Mouse (Mus musculus) midbrain, embryonic 15.5 days (tissue): ENCODE measurements around the gene Ppa1. TPM values are rescaled to one million over a fixed set of nuclear protein-coding genes. Genes with fewer than 3 reads are reported as not detected.

Experiments used
- ATAC-seq: fragments of 200-750 bp; cut with Nextera tagmentation; replicated peaks from 2 replicates; pipeline ENCODE4 v1.8.0; 2017; ENCODE audit warnings: moderate TSS enrichment
- H3K27ac ChIP-seq: fragments of 300-500 bp; sonication (generic); 2 replicates; pipeline ENCODE4 v1.5.1; 2015; ENCODE audit warnings: mild to moderate bottlenecking, inconsistent platforms
- H3K27me3 ChIP-seq: fragments of 300-500 bp; sonication (generic); replicated peaks from 2 replicates; pipeline ENCODE4 v1.6.1; 2015; ENCODE audit warnings: inconsistent platforms
- H3K36me3 ChIP-seq: fragments of 300-500 bp; sonication (generic); replicated peaks from 2 replicates; pipeline ENCODE4 v1.6.1; 2015; ENCODE audit warnings: inconsistent platforms
- H3K4me1 ChIP-seq: fragments of 300-500 bp; sonication (generic); 2 replicates; pipeline ENCODE4 v1.6.1; 2015; ENCODE audit warnings: inconsistent platforms
- H3K4me2 ChIP-seq: fragments of 300-500 bp; sonication (generic); 2 replicates; pipeline ENCODE4 v1.6.1; 2015; ENCODE audit warnings: inconsistent platforms, mild to moderate bottlenecking, moderate library complexity
- H3K4me3 ChIP-seq: fragments of 300-500 bp; sonication (generic); 2 replicates; pipeline ENCODE4 v1.5.1; 2015; ENCODE audit warnings: mild to moderate bottlenecking, inconsistent platforms
- H3K9ac ChIP-seq: fragments of 300-500 bp; sonication (generic); 2 replicates; pipeline ENCODE4 v1.6.1; 2015; ENCODE audit warnings: mild to moderate bottlenecking, inconsistent platforms
- H3K9me3 ChIP-seq: fragments of 300-500 bp; sonication (generic); 2 replicates; pipeline ENCODE4 v1.6.1; 2016; ENCODE audit warnings: inconsistent platforms
- WGBS: fragments of 180-500 bp; shearing (Covaris S2); methylation state at CpG from one replicate; pipeline ENCODE4 v1.1.7; 2015; ENCODE audit warnings: mixed read lengths; 5-methylcytosine and 5-hydroxymethylcytosine counted together
- polyA plus RNA-seq: library from polyadenylated mRNA; unstranded; fragments of >200 nt; fragmentation: Nextera tagmentation; extraction: Ambion mirVana; gene quantifications from 2 replicates; pipeline ENCODE4 v1.2.1, GENCODE M21; 2015

Ppa1 gene
- polyA plus RNA-seq, 1 experiment from 2014 or later, result 209 TPM

DNA sequence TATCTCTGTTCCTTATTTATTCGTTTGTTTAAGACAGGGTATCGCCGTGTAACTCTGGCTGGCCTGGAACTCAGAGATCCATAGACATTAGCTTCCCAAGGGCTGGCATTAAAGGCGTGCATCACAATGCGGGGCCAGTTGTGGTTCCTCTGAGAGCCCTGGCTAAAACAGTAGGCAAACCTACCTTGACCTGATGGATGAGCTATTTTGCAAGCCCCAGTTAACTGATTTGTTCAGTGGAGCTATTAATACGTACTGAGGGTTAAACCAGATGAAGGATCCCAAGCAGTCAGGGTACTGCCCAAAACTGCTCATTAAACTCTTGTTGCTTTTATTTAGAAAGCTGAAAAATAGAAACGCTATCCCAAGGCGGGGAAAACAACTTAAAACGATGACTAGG is 31.2 kb downstream of the Ppa1 start:
- no peaks in the 10 kb centered on the region for H3K27me3 ChIP-seq
- H3K4me2 ChIP-seq, result peak overlapping the region; percentile 75
- peaks cover 5% of the 10 kb centered on the region; the same call in 1 of the 2 replicates for H3K36me3 ChIP-seq
- peak overlapping the region; percentile 97 for H3K4me3 ChIP-seq
- peaks cover 24% of the 10 kb centered on the region for H3K4me1 ChIP-seq
- H3K9me3 ChIP-seq, result no peaks in the 10 kb centered on the region
- ATAC-seq, result peak; percentile 18
- peak overlapping the region; percentile 94 for H3K9ac ChIP-seq
- WGBS, result 37% methylated on average over 9 of the region's 9 CpGs
- H3K27ac ChIP-seq, result peak overlapping the region; percentile 82

DNA sequence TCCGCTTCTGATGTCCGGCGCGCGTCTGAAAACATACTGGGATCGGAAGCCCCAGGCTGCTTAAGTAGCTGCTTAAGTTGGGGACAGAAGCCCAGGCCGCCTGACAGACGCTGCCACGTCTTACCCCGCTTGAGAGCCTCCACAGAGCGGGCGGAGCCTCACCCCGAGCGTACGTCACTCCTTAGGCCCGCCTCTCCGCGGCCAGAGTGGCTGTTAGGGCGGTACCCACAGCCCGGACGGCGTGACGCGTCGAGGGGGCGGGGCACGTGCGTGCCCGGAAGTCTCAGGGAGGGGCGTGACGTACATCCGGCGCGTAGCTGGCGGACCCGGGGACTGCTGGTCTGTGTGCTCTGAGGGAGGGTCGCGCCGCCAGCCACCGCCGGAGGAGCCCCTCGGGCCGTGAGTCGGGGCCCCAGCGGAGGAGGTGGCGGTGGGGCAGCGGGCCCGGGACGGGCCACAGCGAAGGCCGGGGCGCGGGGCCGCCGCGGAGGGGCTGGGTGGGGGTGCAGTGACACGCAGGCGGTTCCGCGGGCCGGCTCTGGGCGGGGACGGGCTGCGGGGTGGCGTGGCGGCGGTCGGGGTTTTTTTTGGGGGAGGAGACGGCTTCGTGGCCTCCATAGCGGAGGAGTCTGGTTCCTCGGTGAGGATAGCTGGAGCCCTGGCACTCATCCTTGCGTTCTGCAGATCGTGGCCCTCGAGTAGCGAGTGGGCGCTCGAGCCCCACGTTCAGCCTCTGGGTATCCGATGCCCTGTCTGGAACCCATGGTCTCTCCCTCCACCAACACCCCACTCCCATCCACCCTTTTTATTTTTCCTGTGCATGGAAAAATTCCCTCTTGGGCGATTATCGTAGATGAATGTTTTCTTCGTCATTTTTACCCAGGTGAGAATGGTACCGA is 31.9 kb downstream of the Ppa1 start, which contains the start of gene Sar1a:
TSS of gene Sar1a (plus strand) at position 285 of the 899 bp plus-strand sequence.
- H3K27me3 ChIP-seq, result no peaks in the 10 kb centered on the region
- no peaks in the 10 kb centered on the region for H3K9me3 ChIP-seq
- H3K4me3 ChIP-seq, result peak within 1 kb of the TSS; percentile 97
- peaks cover 24% of the 10 kb centered on the region for H3K4me1 ChIP-seq
- peaks cover 6% of the 10 kb centered on the region; the same call in 1 of the 2 replicates for H3K36me3 ChIP-seq
- H3K9ac ChIP-seq, result peak within 1 kb of the TSS; percentile 94
- ATAC-seq, result peak; percentile 100
- H3K27ac ChIP-seq, result peak within 1 kb of the TSS; percentile 82
- H3K4me2 ChIP-seq, result peak within 1 kb of the TSS; percentile 75
- under 1% methylated on average over 75 of the region's 84 CpGs for WGBS

GRCm38 (mm10) chr10:61689405-61689804 is 41.1 kb downstream of the Ppa1 start:
- Histone ChIP-seq H3K27ac (no peak overlapping the region), H3K4me1 (no peaks in the 10 kb centered on the region), H3K4me2 (no peak overlapping the region), H3K4me3 (no peak overlapping the region), H3K36me3 (peaks cover 65% of the 10 kb centered on the region), H3K9ac (no peak overlapping the region), H3K9me3 (no peaks in the 10 kb centered on the region), H3K27me3 (no peaks in the 10 kb centered on the region)
- WGBS, result 93% methylated on average over 8 of the region's 8 CpGs
- ATAC-seq, result no peak

- Histone ChIP-seq H3K9ac (no peak overlapping the region), H3K9me3 (no peaks in the 10 kb centered on the region), H3K27me3 (no peaks in the 10 kb centered on the region), H3K27ac (no peak overlapping the region), H3K4me2 (no peak overlapping the region), H3K36me3 (peaks cover 37% of the 10 kb centered on the region), H3K4me3 (no peak overlapping the region), H3K4me1 (peaks cover 29% of the 10 kb centered on the region)
- ATAC-seq, result no peak
- WGBS, result 83% methylated on average over 4 of the region's 4 CpGs
Measured at GRCm38 (mm10) chr10:61693563-61693962, 45.2 kb downstream of the Ppa1 start.

DNA sequence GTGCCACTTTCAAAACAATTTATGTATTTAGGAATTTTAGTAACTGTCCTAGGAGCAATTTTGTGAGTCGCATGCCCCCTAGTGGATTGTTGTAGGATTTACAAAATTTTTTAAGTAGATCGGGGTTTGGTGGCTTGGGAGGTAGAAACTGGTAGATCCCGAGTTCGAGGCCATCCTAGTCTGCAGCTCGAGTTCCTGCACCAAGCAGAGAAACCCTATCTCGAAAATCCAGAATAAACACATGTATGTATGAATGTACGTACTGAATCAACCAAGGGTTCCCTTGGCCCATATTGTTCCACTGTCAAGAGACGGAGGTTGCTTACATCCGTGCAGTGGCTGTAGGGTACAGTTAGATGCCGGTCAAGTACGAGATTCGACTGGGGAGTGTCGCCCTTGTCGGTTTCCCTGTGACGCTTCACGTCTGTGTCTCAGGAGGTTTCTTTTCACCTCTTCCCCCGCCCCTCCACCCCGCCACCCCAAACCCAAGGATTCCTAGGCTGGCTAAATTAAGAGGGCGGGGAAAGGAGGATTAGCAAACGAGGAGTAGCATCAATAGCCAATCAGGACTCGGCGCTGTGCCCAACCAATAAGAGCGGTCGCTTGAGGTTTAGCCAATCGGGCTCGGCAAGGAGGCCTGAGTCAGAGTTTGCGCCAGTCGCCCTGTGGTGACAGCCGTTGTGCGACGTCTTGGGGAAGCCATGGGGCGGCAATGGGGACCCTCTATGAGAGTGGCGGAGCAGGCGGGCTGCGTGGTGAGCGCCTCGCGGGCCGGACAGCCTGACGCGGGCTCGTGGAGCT is 46.7 kb downstream of the Ppa1 start, which contains the start of gene Tysnd1:
TSS of gene Tysnd1 (plus strand) at position 645 of the 801 bp plus-strand sequence.
- H3K27ac ChIP-seq, result peak within 1 kb of the TSS; percentile 80
- peak within 1 kb of the TSS; percentile 83 for H3K9ac ChIP-seq
- no peaks in the 10 kb centered on the region for H3K9me3 ChIP-seq
- no peaks in the 10 kb centered on the region for H3K27me3 ChIP-seq
- H3K36me3 ChIP-seq, result peaks cover 28% of the 10 kb centered on the region
- WGBS, result under 1% methylated on average over 42 of the region's 42 CpGs
- ATAC-seq, result peak; percentile 98
- peak within 1 kb of the TSS; percentile 80 for H3K4me3 ChIP-seq
- H3K4me1 ChIP-seq, result peaks cover 29% of the 10 kb centered on the region
- peak within 1 kb of the TSS; percentile 100 for H3K4me2 ChIP-seq

- ATAC-seq, result peak; percentile 65
- Histone ChIP-seq H3K27me3 (no peaks in the 10 kb centered on the region), H3K9me3 (no peaks in the 10 kb centered on the region), H3K4me1 (peaks cover 29% of the 10 kb centered on the region), H3K4me2 (peak overlapping the region; percentile 100), H3K4me3 (peak overlapping the region; percentile 80), H3K27ac (peak overlapping the region; percentile 76), H3K9ac (peak overlapping the region; percentile 83), H3K36me3 (peaks cover 21% of the 10 kb centered on the region)
- WGBS, result under 1% methylated on average over 111 of the region's 111 CpGs
Measured at GRCm38 (mm10) chr10:61695703-61696559, 47.6 kb downstream of the Ppa1 start.

DNA sequence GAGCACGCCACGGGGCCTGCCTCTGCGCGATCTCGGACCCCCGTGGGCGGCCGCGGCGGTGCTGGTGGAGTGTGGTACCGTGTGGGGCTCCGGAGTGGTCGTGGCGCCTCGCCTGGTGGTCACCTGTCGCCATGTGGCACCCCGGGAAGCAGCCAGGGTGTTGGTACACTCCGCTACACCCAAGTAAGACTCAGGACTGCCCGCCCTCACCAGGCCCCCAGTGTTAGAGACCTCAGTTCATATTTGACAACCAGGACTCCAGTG is 48.1 kb downstream of the Ppa1 start:
- H3K9me3 ChIP-seq, result no peaks in the 10 kb centered on the region
- H3K4me1 ChIP-seq, result peaks cover 29% of the 10 kb centered on the region
- no peak overlapping the region for H3K27ac ChIP-seq
- peak overlapping the region; percentile 83 for H3K9ac ChIP-seq
- 12% methylated on average over 19 of the region's 19 CpGs for WGBS
- ATAC-seq, result no peak
- peaks cover 16% of the 10 kb centered on the region; the same call in 1 of the 2 replicates for H3K36me3 ChIP-seq
- peak overlapping the region; percentile 80 for H3K4me3 ChIP-seq
- no peaks in the 10 kb centered on the region for H3K27me3 ChIP-seq
- H3K4me2 ChIP-seq, result peak overlapping the region; percentile 100

DNA sequence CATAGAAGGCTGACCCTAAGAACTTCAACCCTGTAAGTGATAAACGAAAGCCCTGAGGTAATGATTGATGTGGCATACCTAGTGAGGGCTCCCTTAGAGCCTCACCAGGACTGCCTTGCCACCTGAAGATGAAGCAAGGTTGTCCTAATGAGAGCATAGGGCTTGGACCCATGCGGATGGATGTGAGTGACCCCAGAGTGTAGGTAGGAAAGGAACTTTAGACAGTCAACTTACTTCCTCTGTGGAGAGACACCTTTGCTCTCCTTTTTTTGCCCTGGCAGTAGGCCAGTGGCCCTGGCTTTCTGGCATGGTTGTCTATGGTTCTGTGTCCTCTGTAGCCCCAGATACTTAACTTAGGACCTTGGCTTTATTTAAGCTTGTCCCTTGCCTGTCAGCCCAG is 48.7 kb downstream of the Ppa1 start:
- Histone ChIP-seq H3K27me3 (no peaks in the 10 kb centered on the region), H3K4me1 (peaks cover 29% of the 10 kb centered on the region)
- no peak for ATAC-seq

GRCm38 (mm10) chr10:61704663-61705062 is 56.3 kb downstream of the Ppa1 start:
- 85% methylated on average over 4 of the region's 4 CpGs for WGBS
- no peak overlapping the region for H3K4me3 ChIP-seq
- H3K9me3 ChIP-seq, result no peaks in the 10 kb centered on the region
- no peaks in the 10 kb centered on the region for H3K27me3 ChIP-seq
- H3K27ac ChIP-seq, result no peak overlapping the region
- H3K36me3 ChIP-seq, result peaks cover 16% of the 10 kb centered on the region; the same call in 1 of the 2 replicates
- no peak overlapping the region for H3K4me2 ChIP-seq
- ATAC-seq, result no peak
- H3K9ac ChIP-seq, result no peak overlapping the region
- H3K4me1 ChIP-seq, result no peaks in the 10 kb centered on the region

More for the DNA sequence above, 48.7 kb downstream of the Ppa1 start:
- Histone ChIP-seq H3K4me2 (peak overlapping the region; percentile 100), H3K36me3 (peaks cover 14% of the 10 kb centered on the region; the same call in 1 of the 2 replicates), H3K9me3 (no peaks in the 10 kb centered on the region), H3K4me3 (peak overlapping the region; percentile 80), H3K9ac (peak overlapping the region; percentile 83), H3K27ac (no peak overlapping the region)
- 94% methylated on average over 2 of the region's 2 CpGs for WGBS

DNA sequence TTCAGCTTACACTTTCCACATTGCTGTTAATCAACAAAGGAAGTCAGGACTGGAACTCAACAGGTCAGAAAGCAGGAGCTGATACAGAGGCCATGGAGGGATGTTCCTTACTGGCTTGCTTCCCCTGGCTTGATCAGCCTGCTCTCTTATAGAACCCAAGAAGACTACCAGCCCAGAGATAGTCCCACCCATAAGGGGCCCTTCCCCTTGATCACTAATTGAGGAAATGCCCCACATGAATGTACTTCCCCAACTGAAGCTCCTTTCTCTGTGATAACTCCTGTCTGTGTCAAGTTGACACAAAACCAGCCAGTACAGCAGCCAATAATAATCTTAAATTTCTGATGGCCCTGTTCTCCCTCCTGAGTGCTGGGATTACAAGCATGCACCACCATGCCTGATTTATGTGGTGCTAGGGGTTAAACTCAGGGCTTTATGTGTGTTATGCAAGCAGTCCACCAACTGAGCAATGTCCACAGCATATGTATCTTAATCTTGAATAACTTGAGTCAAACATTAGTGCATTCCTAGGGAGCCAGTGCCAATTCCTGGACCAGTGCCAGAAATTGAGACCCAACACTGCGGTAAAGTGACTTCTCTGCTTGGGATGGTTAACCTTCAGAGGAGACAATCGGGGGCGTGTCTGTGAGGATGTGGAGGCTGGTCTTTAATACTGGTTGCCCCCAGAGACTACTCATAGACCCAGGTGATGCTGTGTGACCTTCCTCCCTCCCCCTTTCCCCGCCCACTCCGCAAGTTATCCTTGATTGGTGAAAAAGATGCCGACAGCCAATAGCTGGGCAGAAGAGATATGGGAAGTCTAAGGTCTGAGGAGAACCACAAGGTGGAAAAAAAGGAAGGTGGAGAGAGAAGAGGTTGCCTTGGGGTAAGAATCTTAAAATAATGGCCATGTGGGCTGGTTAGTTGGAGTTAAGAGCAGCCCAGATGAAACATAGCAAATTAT is 58.3 kb downstream of the Ppa1 start:
- no peak overlapping the region for H3K4me3 ChIP-seq
- WGBS, result 72% methylated on average over 6 of the region's 6 CpGs
- no peaks in the 10 kb centered on the region for H3K27me3 ChIP-seq
- H3K9ac ChIP-seq, result no peak overlapping the region
- ATAC-seq, result no peak
- peaks cover 12% of the 10 kb centered on the region; the same call in 1 of the 2 replicates for H3K36me3 ChIP-seq
- no peaks in the 10 kb centered on the region for H3K9me3 ChIP-seq
- H3K27ac ChIP-seq, result no peak overlapping the region
- H3K4me2 ChIP-seq, result no peak overlapping the region
- H3K4me1 ChIP-seq, result no peaks in the 10 kb centered on the region

GRCm38 (mm10) chr10:61713601-61714000 is 65.2 kb downstream of the Ppa1 start:
- H3K27me3 ChIP-seq, result 0 out of 2 replicates have a peak, but pooled peaks cover 2% of the 10 kb centered on the region
- no peak overlapping the region for H3K27ac ChIP-seq
- no peaks in the 10 kb centered on the region for H3K36me3 ChIP-seq
- H3K4me2 ChIP-seq, result no peak overlapping the region
- WGBS, result 75% methylated on average over 3 of the region's 3 CpGs
- no peak for ATAC-seq
- no peaks in the 10 kb centered on the region for H3K9me3 ChIP-seq
- peaks cover 4% of the 10 kb centered on the region for H3K4me1 ChIP-seq
- H3K9ac ChIP-seq, result no peak overlapping the region
- no peak overlapping the region for H3K4me3 ChIP-seq
